21 mouse cellular contexts compared by ENCODE assay signal in the genomic region with DNA sequence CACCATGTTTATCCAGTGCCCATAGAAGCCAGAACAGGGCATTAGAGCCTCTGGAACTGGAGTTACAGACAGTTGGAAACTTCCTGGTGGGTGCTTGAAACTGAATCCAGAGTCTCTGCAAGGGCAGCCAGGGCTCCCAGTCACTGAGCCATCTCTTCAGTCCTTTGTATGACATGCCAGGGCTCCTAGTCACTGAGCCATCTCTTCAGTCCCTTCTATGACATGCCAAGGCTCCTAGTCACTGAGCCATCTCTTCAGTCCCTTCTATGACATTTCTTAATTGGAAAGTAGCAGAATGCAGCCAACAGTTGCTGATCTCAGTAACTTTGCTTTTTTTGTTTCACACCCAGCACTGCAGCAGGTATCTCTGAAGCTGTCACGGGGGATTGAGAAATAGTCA. TPM values are rescaled to one million over a fixed set of nuclear protein-coding genes. Genes with fewer than 3 reads are reported as not detected.
"Had no signal": no experiment of that assay in that cellular context is flagged by ENCODE, and none has a peak within 500 bp of the region (broad histone marks: within the 10 kb centered on the region; RNA-seq: fewer than 3 reads in every experiment).

No protein-coding gene starts in this region.

- H3K4me3 ChIP-seq: midbrain, embryonic 10.5 days; midbrain, embryonic 12.5 days; myocyte; neural tube, embryonic 13.5 days; neural tube, embryonic 15.5 days had no signal

- H3K27me3 ChIP-seq: midbrain, embryonic 12.5 days; neural tube, embryonic 13.5 days; neural tube, embryonic 15.5 days had no signal

- H3K9ac ChIP-seq: lung, embryonic 14.5 days; midbrain, embryonic 12.5 days; neural tube, embryonic 13.5 days; neural tube, embryonic 15.5 days had no signal

- H3K9me3 ChIP-seq: midbrain, embryonic 10.5 days had no signal

- ATAC-seq: midbrain, embryonic 16.5 days had no signal

- DNase-seq: lung, embryonic 14.5 days; lung, postnatal 10 days; lung, postnatal 4 days; midbrain, embryonic 14.5 days; retina, postnatal 1 day; right cerebral cortex, adult 18-20 months; right cerebral cortex, postnatal 25 days; right cerebral cortex, postnatal 4 days; spleen, adult 18-20 months; thymus, adult 18-20 months; thymus, postnatal 14 days; thymus, postnatal 36 days had no signal

- H3K4me2 ChIP-seq: lung, embryonic 14.5 days; midbrain, embryonic 12.5 days; neural tube, embryonic 13.5 days; neural tube, embryonic 15.5 days had no signal

- H3K27ac ChIP-seq: midbrain, embryonic 10.5 days; midbrain, embryonic 12.5 days; neural tube, embryonic 13.5 days; neural tube, embryonic 15.5 days had no signal

- H3K36me3 ChIP-seq: midbrain, embryonic 10.5 days; midbrain, embryonic 12.5 days; neural tube, embryonic 13.5 days; neural tube, embryonic 15.5 days had no signal

- H3K4me1 ChIP-seq: midbrain, embryonic 10.5 days; midbrain, embryonic 12.5 days; neural tube, embryonic 13.5 days; neural tube, embryonic 15.5 days had no signal

RNA-seq across cellular contexts. Expression of a gene that starts 20.0 kb away (rescaled TPM):
- total RNA-seq: megakaryocyte, adult 5-6 weeks; megakaryocyte-erythroid progenitor cell, adult 5-6 weeks had no signal
- polyA plus RNA-seq: lung, embryonic 14.5 days; midbrain, embryonic 14.5 days; midbrain, embryonic 16.5 days; myocyte; neural tube, embryonic 13.5 days; neural tube, embryonic 15.5 days; stomach, embryonic 14.5 days had no signal

RNA-seq across cellular contexts. Expression of a gene that starts 58.2 kb away (rescaled TPM):
- total RNA-seq: megakaryocyte, adult 5-6 weeks; megakaryocyte-erythroid progenitor cell, adult 5-6 weeks had no signal
- polyA plus RNA-seq: myocyte had no signal
